Mouse (Mus musculus): ENCODE results near the gene Mllt6. TPM values are rescaled to one million over a fixed set of nuclear protein-coding genes. Genes with fewer than 3 reads are reported as not detected.
"Not testable (repeated sequence)": the region's sequence is repeated elsewhere in the genome, so short reads cannot be mapped to it uniquely, and the experiment has no call there.

Mllt6 gene
- polyA plus RNA-seq, 2 experiments = 0.22 to 1.0 TPM

GRCm38 (mm10) chr11:97631938-97632337, 31.3 kb upstream of the Mllt6 start:
- H3K4me1 ChIP-seq (replicated peaks; ENCODE audit: control insufficient read depth in 2 of 2, insufficient read depth in 2 of 2, low read length in 1 of 2) = no peaks in the 10 kb centered on the region
- peak in 1 of 3 experiments; percentile 42 for DNase-seq (ENCODE audit: low read depth in 3 of 3, low spot score in 3 of 3)
- ATAC-seq (ENCODE audit: insufficient read depth) = no peak
- no peak overlapping the region for H3K9ac ChIP-seq (replicated peaks)
- no peak overlapping the region for H3K4me3 ChIP-seq (ENCODE audit: insufficient read depth in 1 of 2, low read depth in 2 of 2, low read length in 2 of 2)
- H3K36me3 ChIP-seq (replicated peaks; ENCODE audit: control insufficient read depth, insufficient read depth, low read depth) = no peaks in the 10 kb centered on the region
- TF ChIP-seq EP300 (IDR thresholded peaks at IDR 0.05; ENCODE audit: low read depth) = no peak
- peak; percentile 97 for TF ChIP-seq CTCF (IDR thresholded peaks at IDR 0.05; ENCODE audit: low read depth)
- H3K4me2 ChIP-seq (ENCODE audit: low read depth) = no peak overlapping the region
- WGBS (ENCODE audit: insufficient replicate concordance) = 5% methylated on average over 12 of the region's 12 CpGs
- peaks cover 49% of the 10 kb centered on the region for H3K27me3 ChIP-seq (ENCODE audit: control insufficient read depth, insufficient read depth, low read length)
- H3K9me3 ChIP-seq (ENCODE audit: control insufficient read depth, low read length) = no peaks in the 10 kb centered on the region
- no peak overlapping the region for H3K27ac ChIP-seq

DNA sequence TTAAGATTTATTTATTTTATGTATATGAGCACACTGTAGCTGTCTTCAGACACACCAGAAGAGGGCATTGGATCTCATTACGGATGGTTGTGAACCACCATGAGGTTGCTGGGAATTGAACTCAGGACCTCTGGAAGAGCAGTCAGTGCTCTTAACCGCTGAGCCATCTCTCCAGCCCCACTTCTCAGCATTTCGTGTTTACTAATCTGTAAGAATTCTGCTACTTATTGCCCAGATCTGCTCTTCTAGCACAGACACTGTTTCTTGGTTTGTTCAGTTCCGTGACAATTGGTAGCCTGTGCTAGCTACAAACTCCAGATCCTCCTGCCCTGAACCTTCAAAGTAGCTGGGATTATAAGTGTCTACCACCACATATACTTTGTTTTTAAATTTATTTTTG, 30.8 kb upstream of the Mllt6 start:
- H3K36me3 ChIP-seq (replicated peaks; ENCODE audit: control insufficient read depth, insufficient read depth, low read depth); H3K4me2 ChIP-seq (ENCODE audit: low read depth); H3K4me3 ChIP-seq (ENCODE audit: insufficient read depth in 1 of 2, low read depth in 2 of 2, low read length in 2 of 2); H3K9ac ChIP-seq (replicated peaks); ATAC-seq (ENCODE audit: insufficient read depth); H3K27ac ChIP-seq; H3K4me1 ChIP-seq (replicated peaks; ENCODE audit: control insufficient read depth in 2 of 2, insufficient read depth in 2 of 2, low read length in 1 of 2); H3K9me3 ChIP-seq (ENCODE audit: control insufficient read depth, low read length); DNase-seq (ENCODE audit: low read depth in 3 of 3, low spot score in 3 of 3): not testable (repeated sequence)
- 66% methylated on average over 4 of the region's 4 CpGs for WGBS (ENCODE audit: insufficient replicate concordance)
- peaks cover 44% of the 10 kb centered on the region for H3K27me3 ChIP-seq (ENCODE audit: control insufficient read depth, insufficient read depth, low read length)

DNA sequence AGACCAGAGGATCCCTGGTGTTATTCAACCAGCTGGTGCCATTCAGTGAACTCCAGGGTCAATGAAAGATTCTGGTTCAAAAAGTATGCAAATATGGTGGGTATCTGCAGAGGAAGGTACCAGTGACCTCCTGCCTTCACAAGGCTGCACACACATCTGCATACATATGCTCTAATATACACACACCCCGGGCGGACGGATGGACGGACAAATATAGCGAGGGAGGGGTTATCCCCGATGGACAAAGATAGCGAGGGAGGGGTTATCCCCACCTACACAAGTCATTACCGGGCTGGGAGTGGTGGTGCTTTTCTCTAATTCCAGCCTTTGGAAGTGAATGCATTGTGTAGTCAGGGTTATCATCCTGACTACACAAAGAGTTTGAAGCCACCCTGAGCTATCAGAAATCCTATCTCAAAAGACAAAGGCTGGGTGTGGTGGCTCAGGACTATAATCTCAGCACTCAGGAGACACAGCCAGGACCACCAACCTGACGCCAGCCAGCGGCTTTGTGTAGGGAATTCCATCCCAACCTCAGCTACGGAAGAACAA, 27.7 kb upstream of the Mllt6 start:
- 51% methylated on average over 11 of the region's 11 CpGs for WGBS (ENCODE audit: insufficient replicate concordance)

GRCm38 (mm10) chr11:97641668-97642067, 21.5 kb upstream of the Mllt6 start:
- H3K4me1 ChIP-seq (replicated peaks; ENCODE audit: control insufficient read depth in 2 of 2, insufficient read depth in 2 of 2, low read length in 1 of 2) = no peaks in the 10 kb centered on the region
- 8% methylated on average over 8 of the region's 8 CpGs for WGBS (ENCODE audit: insufficient replicate concordance)
- no peak overlapping the region for H3K4me3 ChIP-seq (ENCODE audit: insufficient read depth in 1 of 2, low read depth in 2 of 2, low read length in 2 of 2)
- H3K9ac ChIP-seq (replicated peaks) = no peak overlapping the region
- no peak overlapping the region for H3K27ac ChIP-seq
- ATAC-seq (ENCODE audit: insufficient read depth) (no peak), DNase-seq (ENCODE audit: low read depth in 3 of 3, low spot score in 3 of 3) (no peak)
- no peaks in the 10 kb centered on the region for H3K9me3 ChIP-seq (ENCODE audit: control insufficient read depth, low read length)
- no peaks in the 10 kb centered on the region for H3K27me3 ChIP-seq (ENCODE audit: control insufficient read depth, insufficient read depth, low read length)
- TF ChIP-seq EP300 (IDR thresholded peaks at IDR 0.05; ENCODE audit: low read depth) (no peak), CTCF (IDR thresholded peaks at IDR 0.05; ENCODE audit: low read depth) (no peak)
- H3K4me2 ChIP-seq (ENCODE audit: low read depth) = no peak overlapping the region
- no peaks in the 10 kb centered on the region for H3K36me3 ChIP-seq (replicated peaks; ENCODE audit: control insufficient read depth, insufficient read depth, low read depth)

More for the DNA sequence above, 27.7 kb upstream of the Mllt6 start:
- no peaks in the 10 kb centered on the region for H3K9me3 ChIP-seq (ENCODE audit: control insufficient read depth, low read length)
- H3K9ac ChIP-seq (replicated peaks) = no peak overlapping the region
- H3K36me3 ChIP-seq (replicated peaks; ENCODE audit: control insufficient read depth, insufficient read depth, low read depth) = no peaks in the 10 kb centered on the region
- TF ChIP-seq EP300 (IDR thresholded peaks at IDR 0.05; ENCODE audit: low read depth) (no peak), CTCF (IDR thresholded peaks at IDR 0.05; ENCODE audit: low read depth) (no peak)
- H3K27ac ChIP-seq = no peak overlapping the region
- no peak for ATAC-seq (ENCODE audit: insufficient read depth)
- DNase-seq (ENCODE audit: low read depth in 3 of 3, low spot score in 3 of 3) = no peak
- H3K27me3 ChIP-seq (ENCODE audit: control insufficient read depth, insufficient read depth, low read length) = peaks cover 13% of the 10 kb centered on the region
- no peak overlapping the region for H3K4me3 ChIP-seq (ENCODE audit: insufficient read depth in 1 of 2, low read depth in 2 of 2, low read length in 2 of 2)
- H3K4me2 ChIP-seq (ENCODE audit: low read depth) = no peak overlapping the region
- H3K4me1 ChIP-seq (replicated peaks; ENCODE audit: control insufficient read depth in 2 of 2, insufficient read depth in 2 of 2, low read length in 1 of 2) = no peaks in the 10 kb centered on the region

DNA sequence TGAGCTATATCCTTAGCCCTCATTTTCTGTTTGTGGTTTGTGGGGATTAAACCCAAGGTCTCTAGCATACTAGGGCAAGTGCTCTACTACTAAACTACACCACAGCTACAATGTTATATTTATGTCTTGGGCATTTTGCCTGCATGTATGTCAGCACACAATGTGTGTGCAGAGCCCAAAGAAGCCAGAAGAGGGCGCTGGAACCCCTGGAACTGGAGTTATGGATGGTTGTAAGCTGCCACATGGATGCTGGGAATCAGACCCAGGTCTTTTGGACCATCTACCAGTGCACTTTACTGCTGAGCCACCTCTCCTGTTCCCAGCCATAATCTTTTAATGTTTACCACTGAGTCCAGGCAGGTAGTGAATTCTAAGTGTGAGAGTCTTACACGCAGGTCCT, 20.5 kb upstream of the Mllt6 start:
- Histone ChIP-seq H3K9ac (replicated peaks) (no peak overlapping the region), H3K36me3 (replicated peaks; ENCODE audit: control insufficient read depth, insufficient read depth, low read depth) (no peaks in the 10 kb centered on the region), H3K9me3 (ENCODE audit: control insufficient read depth, low read length) (no peaks in the 10 kb centered on the region), H3K4me3 (ENCODE audit: insufficient read depth in 1 of 2, low read depth in 2 of 2, low read length in 2 of 2) (no peak overlapping the region), H3K27ac (no peak overlapping the region), H3K27me3 (ENCODE audit: control insufficient read depth, insufficient read depth, low read length) (no peaks in the 10 kb centered on the region), H3K4me1 (replicated peaks; ENCODE audit: control insufficient read depth in 2 of 2, insufficient read depth in 2 of 2, low read length in 1 of 2) (no peaks in the 10 kb centered on the region), H3K4me2 (ENCODE audit: low read depth) (no peak overlapping the region)
- TF ChIP-seq CTCF (IDR thresholded peaks at IDR 0.05; ENCODE audit: low read depth) = peak; percentile 35
- TF ChIP-seq EP300 (IDR thresholded peaks at IDR 0.05; ENCODE audit: low read depth) = no peak
- DNase-seq (ENCODE audit: low read depth in 3 of 3, low spot score in 3 of 3) (no peak), ATAC-seq (ENCODE audit: insufficient read depth) (no peak)
- WGBS (ENCODE audit: insufficient replicate concordance) = 34% methylated on average over 2 of the region's 2 CpGs

Measured in liver, embryonic 14.5 days (tissue).